Mouse (Mus musculus) kidney, adult 2 months (tissue): ENCODE data around the gene Lpcat4. TPM values are rescaled to one million over a fixed set of nuclear protein-coding genes. Genes with fewer than 3 reads are reported as not detected.
"Not testable (repeated sequence)": the region's sequence is repeated elsewhere in the genome, so short reads cannot be mapped to it uniquely, and the experiment has no call there.

Experiments used
- DNase-seq: peaks from one replicate; pipeline ENCODE4 v3.0.0; 2021
- H3K27ac ChIP-seq: fragments of 200-500 bp; 2 replicates; pipeline ENCODE4 v1.5.1; 2012; ENCODE audit warnings: low read depth, low read length, control low read depth, inconsistent platforms; ENCODE audit not compliant: insufficient read depth
- H3K27me3 ChIP-seq: fragments of 200-500 bp; replicated peaks from 2 replicates; pipeline ENCODE4 v1.6.1; 2012; ENCODE audit warnings: mild to moderate bottlenecking, moderate library complexity, low read length, inconsistent platforms; ENCODE audit not compliant: control insufficient read depth, insufficient read depth
- H3K36me3 ChIP-seq: fragments of 200-500 bp; 2 replicates; pipeline ENCODE4 v1.6.1; 2012; ENCODE audit warnings: mild to moderate bottlenecking, moderate library complexity, low read length, inconsistent platforms; ENCODE audit not compliant: control insufficient read depth, insufficient read depth
- H3K4me1 ChIP-seq: fragments of 200-500 bp; 2 replicates; pipeline ENCODE4 v1.6.1; 2011; ENCODE audit warnings: low read length; ENCODE audit not compliant: control insufficient read depth, insufficient read depth
- H3K4me3 ChIP-seq: fragments of 200-500 bp; 2 replicates; pipeline ENCODE4 v1.5.1; 2011; ENCODE audit warnings: mild to moderate bottlenecking, low read depth, low read length, control low read depth; ENCODE audit not compliant: insufficient read depth
- CTCF ChIP-seq: fragments of 200-500 bp; conservative IDR thresholded peaks from 2 replicates; pipeline ENCODE4 v1.5.1; 2011; ENCODE audit warnings: low read depth, mild to moderate bottlenecking, control low read depth, low read length, moderate library complexity, mixed read lengths; ENCODE audit not compliant: insufficient read depth, insufficient read length
- POLR2A ChIP-seq: fragments of 200-500 bp; IDR thresholded peaks from one replicate; pipeline ENCODE4 v1.6.1; 2011; ENCODE audit warnings: low read depth, low read length, control low read depth
- WGBS: fragments of 180-500 bp; shearing (Covaris S2); methylation state at CpG from one replicate; pipeline ENCODE4 v1.1.7; 2018; 5-methylcytosine and 5-hydroxymethylcytosine counted together
- polyA plus RNA-seq: library from polyadenylated mRNA; depleted of rRNA; stranded (reverse); fragments of >200 nt; gene quantifications from 2 replicates; pipeline ENCODE4 v1.2.3, GENCODE M21; 2012; rRNA removed

The Lpcat4 gene
- polyA plus RNA-seq, 1 experiment = 22.5 TPM

- Histone ChIP-seq H3K4me1 (peaks cover 17% of the 10 kb centered on the region; the same call in 1 of the 2 replicates), H3K4me3 (peak overlapping the region; percentile 63; the same call in 1 of the 2 replicates), H3K27me3 (no peaks in the 10 kb centered on the region), H3K36me3 (no peaks in the 10 kb centered on the region), H3K27ac (peak overlapping the region; percentile 72; the same call in 1 of the 2 replicates)
- no peak for TF ChIP-seq POLR2A
- no peak for TF ChIP-seq CTCF
- WGBS = 40% methylated on average over 6 of the region's 6 CpGs
- peak; percentile 52 for DNase-seq
Observed at GRCm38 (mm10) chr2:112285031-112285390, 45.7 kb downstream of the Lpcat4 start.

GRCm38 (mm10) chr2:112286062-112286461 lies 46.8 kb downstream of the Lpcat4 start:
- not testable (repeated sequence) for H3K27ac ChIP-seq, DNase-seq, H3K36me3 ChIP-seq, H3K4me3 ChIP-seq, H3K27me3 ChIP-seq
- H3K4me1 ChIP-seq = peaks cover 17% of the 10 kb centered on the region; the same call in 1 of the 2 replicates
- 94% methylated on average over 1 of the region's 1 CpGs for WGBS

- H3K36me3 ChIP-seq = no peaks in the 10 kb centered on the region
- WGBS = 49% methylated on average over 4 of the region's 4 CpGs
- peaks cover 17% of the 10 kb centered on the region; the same call in 1 of the 2 replicates for H3K4me1 ChIP-seq
- H3K27me3 ChIP-seq = no peaks in the 10 kb centered on the region
- TF ChIP-seq CTCF (no peak), POLR2A (no peak)
- peak; percentile 54 for DNase-seq
- H3K4me3 ChIP-seq = no peak overlapping the region
- no peak overlapping the region for H3K27ac ChIP-seq
Observed at GRCm38 (mm10) chr2:112287059-112287458, 47.8 kb downstream of the Lpcat4 start.

GRCm38 (mm10) chr2:112289507-112289906 lies 50.2 kb downstream of the Lpcat4 start:
- DNase-seq = no peak
- no peak overlapping the region for H3K27ac ChIP-seq
- 86% methylated on average over 3 of the region's 3 CpGs for WGBS
- H3K36me3 ChIP-seq = no peaks in the 10 kb centered on the region
- H3K4me1 ChIP-seq = peaks cover 14% of the 10 kb centered on the region; the same call in 1 of the 2 replicates
- TF ChIP-seq POLR2A (no peak), CTCF (no peak)
- H3K27me3 ChIP-seq = no peaks in the 10 kb centered on the region
- no peak overlapping the region for H3K4me3 ChIP-seq

DNA sequence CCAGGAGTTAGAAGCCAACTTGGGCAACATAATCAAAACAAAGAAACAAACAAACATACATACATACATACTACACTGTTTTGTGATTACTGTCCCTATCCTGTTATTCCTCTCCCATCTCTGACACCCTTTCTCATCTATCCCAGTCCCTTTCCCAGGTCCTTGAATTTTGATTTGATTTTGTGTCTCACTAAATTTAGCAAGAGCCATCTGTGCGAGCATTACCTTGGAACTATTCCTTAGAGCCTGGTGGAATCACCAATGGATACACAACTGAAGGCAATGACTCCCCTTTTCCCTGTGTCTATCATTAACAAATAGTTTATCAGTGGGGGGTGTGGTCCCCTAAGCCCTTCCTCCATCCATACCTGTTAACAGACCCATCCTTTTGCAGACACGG lies 53.6 kb downstream of the Lpcat4 start:
- WGBS = 87% methylated on average over 2 of the region's 2 CpGs
- no peaks in the 10 kb centered on the region for H3K27me3 ChIP-seq
- no peak for DNase-seq
- TF ChIP-seq POLR2A (no peak), CTCF (no peak)
- no peak overlapping the region for H3K27ac ChIP-seq
- H3K36me3 ChIP-seq = no peaks in the 10 kb centered on the region
- H3K4me1 ChIP-seq = peaks cover 17% of the 10 kb centered on the region; the same call in 1 of the 2 replicates
- H3K4me3 ChIP-seq = no peak overlapping the region

GRCm38 (mm10) chr2:112296211-112296610 lies 56.9 kb downstream of the Lpcat4 start:
- no peaks in the 10 kb centered on the region for H3K36me3 ChIP-seq
- H3K27ac ChIP-seq = no peak overlapping the region
- DNase-seq = no peak
- 76% methylated on average over 3 of the region's 3 CpGs for WGBS
- no peak overlapping the region for H3K4me3 ChIP-seq
- H3K27me3 ChIP-seq = no peaks in the 10 kb centered on the region
- TF ChIP-seq POLR2A (no peak), CTCF (no peak)
- H3K4me1 ChIP-seq = peaks cover 24% of the 10 kb centered on the region; the same call in 1 of the 2 replicates

Other genes with a start within 250 kb of the Lpcat4 start
- not detected in 2 replicates for gene Olfr1309, start 249.2 kb upstream of the Lpcat4 start, polyA plus RNA-seq
- not detected in 2 replicates for gene Olfr1310, start 226.8 kb upstream of the Lpcat4 start, polyA plus RNA-seq
- gene Olfr1311, start 215.1 kb upstream of the Lpcat4 start, polyA plus RNA-seq = not detected in 2 replicates
- gene Olfr1312, start 189.2 kb upstream of the Lpcat4 start, polyA plus RNA-seq = not detected in 2 replicates
- gene Olfr1313, start 161.6 kb upstream of the Lpcat4 start, polyA plus RNA-seq = not detected in 2 replicates
- not detected in 2 replicates for gene Olfr1314, start 142.7 kb upstream of the Lpcat4 start, polyA plus RNA-seq
- gene Olfr1315-ps1, start 124.0 kb upstream of the Lpcat4 start, polyA plus RNA-seq = not detected in 2 replicates
- gene Olfr1316, start 104.5 kb upstream of the Lpcat4 start, polyA plus RNA-seq = not detected in 2 replicates
- not detected in 2 replicates for gene Olfr1317, start 99.1 kb upstream of the Lpcat4 start, polyA plus RNA-seq
- not detected in 2 replicates for gene Olfr1318, start 85.3 kb upstream of the Lpcat4 start, polyA plus RNA-seq
- gene Nutm1, start 19.8 kb downstream of the Lpcat4 start, polyA plus RNA-seq = 0.02 TPM in 1 of 2 replicates, not detected in the other
- gene Nop10, start 22.5 kb downstream of the Lpcat4 start, polyA plus RNA-seq = 166 and 167 TPM in 2 replicates
- gene Slc12a6, start 26.4 kb downstream of the Lpcat4 start, polyA plus RNA-seq = 27.8 and 29.6 TPM in 2 replicates
- gene Gm21985, start 26.8 kb downstream of the Lpcat4 start, polyA plus RNA-seq = not detected in 2 replicates
- 112 and 123 TPM in 2 replicates for gene Emc4, start 128.6 kb downstream of the Lpcat4 start, polyA plus RNA-seq
- 1.5 and 2.4 TPM in 2 replicates for gene Katnbl1, start 139.7 kb downstream of the Lpcat4 start, polyA plus RNA-seq
- gene Emc7, start 215.5 kb downstream of the Lpcat4 start, polyA plus RNA-seq = 12.1 and 14.5 TPM in 2 replicates
- gene Chrm5, start 241.3 kb downstream of the Lpcat4 start, polyA plus RNA-seq = not detected in 2 replicates